Mouse (Mus musculus): ENCODE results near the gene Mta3.

- TF ChIP-seq POLR2A (IDR thresholded peaks at IDR 0.05; ENCODE audit: extremely low read depth, insufficient read depth, low read length), result no peak
- TF ChIP-seq CTCF (IDR thresholded peaks at IDR 0.05; ENCODE audit: extremely low read depth, insufficient read depth, low read length), result no peak
These were observed 64.4 kb downstream of the Mta3 start for GRCm38 (mm10) chr17:83770371-83770770.
